Mouse (Mus musculus) lung, postnatal 0 days (tissue): Measurements from ENCODE around the gene Ptpn18.

Experiments
- CTCF ChIP-seq: IDR thresholded peaks from 2 replicates; pipeline ENCODE4 v1.5.1; 2016; ENCODE audit warnings: antibody characterized with exemption, mild to moderate bottlenecking
- EP300 ChIP-seq: IDR thresholded peaks from 2 replicates; pipeline ENCODE4 v1.6.1; 2016; ENCODE audit warnings: antibody characterized with exemption, mild to moderate bottlenecking, control low read depth

GRCm38 (mm10) chr1:34434660-34435160 lies 24.9 kb upstream of the Ptpn18 start:
- TF ChIP-seq CTCF (no peak), EP300 (peak; percentile 67)
